Mouse (Mus musculus) lung, postnatal 0 days (tissue): ENCODE data around the gene Atrip. TPM values are rescaled to one million over a fixed set of nuclear protein-coding genes. Genes with fewer than 3 reads are reported as not detected.

Experiments used
- ATAC-seq: fragments of 200-750 bp; cut with Nextera tagmentation; 2 replicates; pipeline ENCODE4 v1.8.0; 2017; ENCODE audit warnings: moderate library complexity
- DNase-seq: peaks from one replicate; pipeline ENCODE4 v3.0.0-alpha.2; 2016; ENCODE audit warnings: low spot score
- H3K27ac ChIP-seq: fragments of 300-500 bp; sonication (generic); 2 replicates; pipeline ENCODE4 v1.5.1; 2014; ENCODE audit warnings: antibody characterized with exemption, mild to moderate bottlenecking, low read length, mixed read lengths
- H3K27me3 ChIP-seq: fragments of 300-500 bp; sonication (generic); replicated peaks from 2 replicates; pipeline ENCODE4 v1.6.1; 2014; ENCODE audit warnings: low read length, mixed read lengths; ENCODE audit not compliant: insufficient read depth
- H3K36me3 ChIP-seq: fragments of 300-500 bp; sonication (generic); 2 replicates; pipeline ENCODE4 v1.6.1; 2014; ENCODE audit warnings: low read length, mixed read lengths; ENCODE audit not compliant: insufficient read depth
- H3K4me1 ChIP-seq: fragments of 300-500 bp; sonication (generic); 2 replicates; pipeline ENCODE4 v1.6.1; 2014; ENCODE audit warnings: antibody characterized with exemption, low read depth, low read length, mixed read lengths; ENCODE audit not compliant: insufficient read depth
- H3K4me2 ChIP-seq: fragments of 300-500 bp; sonication (generic); replicated peaks from 2 replicates; pipeline ENCODE4 v1.6.1; 2014; ENCODE audit warnings: low read depth, mild to moderate bottlenecking, low read length, moderate library complexity, mixed read lengths
- H3K4me3 ChIP-seq: fragments of 300-500 bp; sonication (generic); 2 replicates; pipeline ENCODE4 v1.5.1; 2014; ENCODE audit warnings: low read depth, low read length
- H3K9ac ChIP-seq: fragments of 300-500 bp; sonication (generic); replicated peaks from 2 replicates; pipeline ENCODE4 v1.6.1; 2014; ENCODE audit warnings: low read depth, mild to moderate bottlenecking
- H3K9me3 ChIP-seq: fragments of 300-500 bp; sonication (generic); 2 replicates; pipeline ENCODE4 v1.6.1; 2016; ENCODE audit warnings: low read length, mixed read lengths
- CTCF ChIP-seq: IDR thresholded peaks from 2 replicates; pipeline ENCODE4 v1.5.1; 2016; ENCODE audit warnings: antibody characterized with exemption, mild to moderate bottlenecking
- EP300 ChIP-seq: IDR thresholded peaks from 2 replicates; pipeline ENCODE4 v1.6.1; 2016; ENCODE audit warnings: antibody characterized with exemption, mild to moderate bottlenecking, control low read depth
- WGBS: fragments of 180-500 bp; shearing (Covaris S2); extraction: QIAGEN DNeasy Blood & Tissue Kit; methylation state at CpG from one replicate; pipeline ENCODE4 v1.1.7; 2014; 5-methylcytosine and 5-hydroxymethylcytosine counted together
- polyA plus RNA-seq: library from polyadenylated mRNA; unstranded; fragments of >200 nt; fragmentation: Nextera tagmentation; extraction: Ambion mirVana; gene quantifications from 2 replicates; pipeline ENCODE4 v1.2.1, GENCODE M21; 2015

The Atrip gene
- polyA plus RNA-seq, 1 experiment from 2014 or later, result 11.4 TPM

- H3K9me3 ChIP-seq, result no peaks in the 10 kb centered on the region
- peak overlapping the region; percentile 37 for H3K9ac ChIP-seq
- peaks cover 7% of the 10 kb centered on the region; the same call in 1 of the 2 replicates for H3K4me1 ChIP-seq
- peak overlapping the region; percentile 86 for H3K27ac ChIP-seq
- TF ChIP-seq EP300, result no peak
- no peak for TF ChIP-seq CTCF
- H3K36me3 ChIP-seq, result peaks cover 23% of the 10 kb centered on the region; the same call in 1 of the 2 replicates
- peak; percentile 97 for DNase-seq
- peak overlapping the region; percentile 49 for H3K4me2 ChIP-seq
- 2% methylated on average over 7 of the region's 7 CpGs for WGBS
- peak; percentile 79 for ATAC-seq
- H3K27me3 ChIP-seq, result no peaks in the 10 kb centered on the region
- H3K4me3 ChIP-seq, result peak overlapping the region; percentile 28
Measured at GRCm38 (mm10) chr9:109054712-109055111, 19.2 kb downstream of the Atrip start.

DNA sequence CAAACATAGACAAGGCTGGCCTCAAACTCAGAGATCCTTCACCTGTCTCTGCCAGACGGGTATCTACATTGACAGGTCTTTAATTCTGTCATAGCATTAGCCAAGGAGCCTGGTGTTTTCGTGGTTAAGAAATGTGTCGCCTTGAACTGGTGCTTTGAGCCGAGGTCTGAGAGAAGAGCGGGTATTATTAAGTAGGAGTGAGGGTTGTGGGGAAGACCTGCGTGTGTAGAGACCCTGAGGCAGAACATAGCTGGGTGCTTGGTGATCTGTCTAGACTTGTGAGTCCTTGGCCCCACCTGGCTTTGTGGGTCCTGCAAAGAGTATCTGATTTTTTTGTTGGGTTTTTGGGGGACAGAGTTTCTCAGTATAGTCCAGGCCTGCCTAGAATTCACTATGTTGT, 20.1 kb downstream of the Atrip start:
- H3K9me3 ChIP-seq, result no peaks in the 10 kb centered on the region

GRCm38 (mm10) chr9:109053366-109053765, 20.6 kb downstream of the Atrip start:
- no peaks in the 10 kb centered on the region for H3K9me3 ChIP-seq
- no peak overlapping the region for H3K27ac ChIP-seq
- H3K27me3 ChIP-seq, result no peaks in the 10 kb centered on the region
- TF ChIP-seq EP300 (no peak), CTCF (no peak)
- ATAC-seq (no peak), DNase-seq (no peak)
- H3K4me1 ChIP-seq, result peaks cover 7% of the 10 kb centered on the region; the same call in 1 of the 2 replicates
- WGBS, result 77% methylated on average over 3 of the region's 3 CpGs
- peaks cover 25% of the 10 kb centered on the region; the same call in 1 of the 2 replicates for H3K36me3 ChIP-seq
- no peak overlapping the region for H3K4me3 ChIP-seq
- H3K4me2 ChIP-seq, result no peak overlapping the region
- H3K9ac ChIP-seq, result no peak overlapping the region

More for the DNA sequence above, 20.1 kb downstream of the Atrip start:
- DNase-seq (no peak), ATAC-seq (no peak)
- TF ChIP-seq CTCF (no peak), EP300 (no peak)
- H3K4me3 ChIP-seq, result no peak overlapping the region
- H3K4me1 ChIP-seq, result peaks cover 7% of the 10 kb centered on the region; the same call in 1 of the 2 replicates
- no peaks in the 10 kb centered on the region for H3K27me3 ChIP-seq
- H3K36me3 ChIP-seq, result peaks cover 25% of the 10 kb centered on the region; the same call in 1 of the 2 replicates
- H3K27ac ChIP-seq, result peak overlapping the region; percentile 86; the same call in 1 of the 2 replicates
- no peak overlapping the region for H3K9ac ChIP-seq
- no peak overlapping the region for H3K4me2 ChIP-seq
- WGBS, result 73% methylated on average over 6 of the region's 6 CpGs

DNA sequence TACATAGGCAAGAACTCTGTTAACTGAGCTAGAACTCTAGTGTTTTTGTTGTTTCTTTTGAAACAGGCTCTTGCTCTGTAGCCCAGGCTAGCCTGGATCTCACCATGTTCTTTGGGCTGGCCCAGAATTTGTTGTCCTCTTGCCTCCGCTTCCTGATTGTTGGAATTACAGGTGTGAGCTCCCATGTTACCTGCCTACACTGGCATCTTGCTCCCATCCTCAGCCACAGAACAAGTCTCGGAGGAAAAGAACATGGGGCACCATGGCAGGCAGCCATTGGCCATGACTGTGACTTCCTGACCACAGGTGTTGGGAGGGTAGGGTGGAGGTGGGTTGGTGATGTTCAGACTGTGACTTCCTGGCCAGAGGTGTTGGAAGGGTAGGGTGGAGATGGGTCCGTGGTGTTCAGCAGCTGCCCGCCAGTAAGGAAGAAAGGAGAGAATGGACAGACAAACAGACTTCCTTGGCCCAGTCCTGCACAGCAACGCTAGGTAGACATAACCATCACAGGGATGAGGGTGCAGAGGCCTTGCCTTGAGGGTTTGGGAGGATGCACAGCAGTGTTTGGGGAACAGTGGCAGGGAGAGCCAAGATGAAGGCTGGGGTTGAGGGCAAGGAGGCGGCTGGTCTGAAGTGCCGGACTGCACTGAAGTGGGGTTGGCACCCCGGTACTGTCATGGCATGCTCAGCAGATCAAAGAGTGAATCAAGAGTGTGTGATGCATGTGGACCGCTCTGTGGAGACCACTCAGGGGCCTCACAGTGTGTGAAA, 21.2 kb downstream of the Atrip start:
- ATAC-seq (no peak), DNase-seq (no peak)
- peaks cover 21% of the 10 kb centered on the region; the same call in 1 of the 2 replicates for H3K36me3 ChIP-seq
- H3K4me1 ChIP-seq, result peaks cover 7% of the 10 kb centered on the region; the same call in 1 of the 2 replicates
- H3K9ac ChIP-seq, result no peak overlapping the region
- no peak for TF ChIP-seq CTCF
- no peak for TF ChIP-seq EP300
- H3K4me3 ChIP-seq, result no peak overlapping the region
- no peak overlapping the region for H3K27ac ChIP-seq
- 88% methylated on average over 9 of the region's 9 CpGs for WGBS
- no peaks in the 10 kb centered on the region for H3K27me3 ChIP-seq
- H3K4me2 ChIP-seq, result no peak overlapping the region
- no peaks in the 10 kb centered on the region for H3K9me3 ChIP-seq

- Histone ChIP-seq H3K27ac (no peak overlapping the region), H3K9me3 (no peaks in the 10 kb centered on the region), H3K4me3 (no peak overlapping the region), H3K36me3 (peaks cover 21% of the 10 kb centered on the region; the same call in 1 of the 2 replicates), H3K9ac (no peak overlapping the region), H3K27me3 (no peaks in the 10 kb centered on the region), H3K4me2 (no peak overlapping the region), H3K4me1 (peaks cover 7% of the 10 kb centered on the region; the same call in 1 of the 2 replicates)
- no peak for TF ChIP-seq CTCF
- no peak for TF ChIP-seq EP300
- 88% methylated on average over 10 of the region's 10 CpGs for WGBS
- DNase-seq (no peak), ATAC-seq (no peak)
Measured at GRCm38 (mm10) chr9:109051651-109052489, 22.1 kb downstream of the Atrip start.

GRCm38 (mm10) chr9:109051011-109051501, 22.9 kb downstream of the Atrip start:
- Histone ChIP-seq H3K4me1 (peaks cover 7% of the 10 kb centered on the region; the same call in 1 of the 2 replicates), H3K4me2 (no peak overlapping the region), H3K36me3 (peaks cover 15% of the 10 kb centered on the region; the same call in 1 of the 2 replicates), H3K27ac (no peak overlapping the region), H3K9me3 (no peaks in the 10 kb centered on the region), H3K4me3 (no peak overlapping the region), H3K27me3 (no peaks in the 10 kb centered on the region), H3K9ac (no peak overlapping the region)
- 91% methylated on average over 13 of the region's 13 CpGs for WGBS
- ATAC-seq (no peak), DNase-seq (no peak)
- TF ChIP-seq CTCF (no peak), EP300 (no peak)
